Mouse (Mus musculus) ES-E14 (cell line): ENCODE results near the gene Gne. TPM values are rescaled to one million over a fixed set of nuclear protein-coding genes. Genes with fewer than 3 reads are reported as not detected.

Experiments
- DNase-seq: peaks from one replicate; pipeline ENCODE4 v3.0.0-alpha.2; 2013; ENCODE audit warnings: low read depth, low spot score
- H3K27ac ChIP-seq: 2 replicates; pipeline ENCODE4 v1.5.1; 2012; ENCODE audit warnings: low read depth, mild to moderate bottlenecking, low read length, moderate library complexity, mixed read lengths; ENCODE audit not compliant: poor library complexity, insufficient read depth, severe bottlenecking
- H3K36me3 ChIP-seq: 2 replicates; pipeline ENCODE4 v1.6.1; 2012; ENCODE audit warnings: mild to moderate bottlenecking, low read length, moderate library complexity, mixed read lengths; ENCODE audit not compliant: control insufficient read depth, poor library complexity, insufficient read depth, severe bottlenecking
- H3K4me1 ChIP-seq, 2 experiments: fragments of 150-350 bp in 1 of 2; sonication (generic) in 1 of 2; 2 replicates each; pipeline ENCODE4 v1.6.1; 2012; ENCODE audit warnings: low read length in 2 of 2, mild to moderate bottlenecking in 1 of 2, mixed read lengths in 1 of 2; ENCODE audit not compliant: control insufficient read depth in 2 of 2, insufficient read depth in 2 of 2, poor library complexity in 1 of 2
- H3K4me3 ChIP-seq, 2 experiments: fragments of 150-350 bp in 1 of 2; sonication (generic) in 1 of 2; 2 replicates each; pipeline ENCODE4 v1.5.1; 2012; ENCODE audit warnings: low read length in 2 of 2, low read depth in 1 of 2, mild to moderate bottlenecking in 1 of 2, mixed read lengths in 1 of 2; ENCODE audit not compliant: insufficient read depth in 1 of 2, poor library complexity in 1 of 2, severe bottlenecking in 1 of 2
- H3K9ac ChIP-seq: 2 replicates; pipeline ENCODE4 v1.6.1; 2012; ENCODE audit warnings: low read depth, mild to moderate bottlenecking, low read length, mixed read lengths; ENCODE audit not compliant: poor library complexity, insufficient read depth, severe bottlenecking
- H3K9me3 ChIP-seq: fragments of 150-350 bp; sonication (generic); 2 replicates; pipeline ENCODE4 v1.6.1; 2012; ENCODE audit warnings: low read depth, mild to moderate bottlenecking, low read length; ENCODE audit not compliant: control insufficient read depth, insufficient read depth
- CHD2 ChIP-seq: IDR thresholded peaks from 2 replicates; pipeline ENCODE4 v1.6.1; 2014; ENCODE audit warnings: mild to moderate bottlenecking, low read depth, low read length, inconsistent platforms
- HCFC1 ChIP-seq: IDR thresholded peaks from 2 replicates; pipeline ENCODE4 v1.6.1; 2012; ENCODE audit warnings: low read length, inconsistent platforms, borderline replicate concordance; ENCODE audit not compliant: insufficient read depth
- MAFK ChIP-seq: IDR thresholded peaks from 2 replicates; pipeline ENCODE4 v1.6.1; 2014; ENCODE audit warnings: mild to moderate bottlenecking, low read depth, low read length, inconsistent platforms; ENCODE audit not compliant: insufficient read depth
- ZC3H11A ChIP-seq: IDR thresholded peaks from 2 replicates; pipeline ENCODE4 v1.6.1; 2012; ENCODE audit warnings: low read depth, mild to moderate bottlenecking, inconsistent platforms, low read length, borderline replicate concordance
- ZNF384 ChIP-seq: IDR thresholded peaks from 2 replicates; pipeline ENCODE4 v1.6.1; 2012; ENCODE audit warnings: low read depth, low read length, inconsistent platforms
- in situ Hi-C, 2 experiments: fragments of 600-800 bp; cut with MboI; formaldehyde crosslinking; loops; one replicate each; pipeline ENCODE4 v1.15.1; 2025; ENCODE audit warnings: low sequenced_read_pairs in 2 of 2, inconsistent platforms in 1 of 2; ENCODE audit not compliant: unreplicated experiment in 2 of 2
- total RNA-seq: library from RNA; depleted of rRNA; stranded (reverse); fragments of 300-350 nt; gene quantifications from 2 replicates; pipeline ENCODE4 v1.2.3, GENCODE M21; 2012

The Gne gene
- total RNA-seq, 1 experiment = 20.5 TPM

- in situ Hi-C loops = no loop called here
Measured at GRCm38 (mm10) chr4:44042429-44042828, 41.5 kb downstream of the Gne start.

GRCm38 (mm10) chr4:44040802-44041201, 43.2 kb downstream of the Gne start:
- Histone ChIP-seq H3K4me1 (peaks cover 3 to 5% of the 10 kb centered on the region in 2 experiments), H3K36me3 (peaks cover 19% of the 10 kb centered on the region; the same call in 1 of the 2 replicates), H3K9ac (no peak overlapping the region), H3K27ac (no peak overlapping the region), H3K4me3 (no peak overlapping the region), H3K9me3 (no peaks in the 10 kb centered on the region)
- no peak for DNase-seq
- TF ChIP-seq ZNF384 (no peak), MAFK (no peak), ZC3H11A (no peak), CHD2 (no peak), HCFC1 (no peak)
- in situ Hi-C loops = no loop called here

More at GRCm38 (mm10) chr4:44042429-44042828, 41.5 kb downstream of the Gne start:
- H3K9me3 ChIP-seq = no peaks in the 10 kb centered on the region
- H3K4me1 ChIP-seq = peaks cover 3 to 5% of the 10 kb centered on the region in 2 experiments
- no peak overlapping the region for H3K9ac ChIP-seq
- DNase-seq = no peak
- TF ChIP-seq ZC3H11A = no peak
- TF ChIP-seq ZNF384 = no peak
- no peak for TF ChIP-seq HCFC1
- TF ChIP-seq CHD2 = no peak
- TF ChIP-seq MAFK = no peak
- no peak overlapping the region for H3K27ac ChIP-seq
- peaks cover 16% of the 10 kb centered on the region; the same call in 1 of the 2 replicates for H3K36me3 ChIP-seq
- no peak overlapping the region for H3K4me3 ChIP-seq

DNA sequence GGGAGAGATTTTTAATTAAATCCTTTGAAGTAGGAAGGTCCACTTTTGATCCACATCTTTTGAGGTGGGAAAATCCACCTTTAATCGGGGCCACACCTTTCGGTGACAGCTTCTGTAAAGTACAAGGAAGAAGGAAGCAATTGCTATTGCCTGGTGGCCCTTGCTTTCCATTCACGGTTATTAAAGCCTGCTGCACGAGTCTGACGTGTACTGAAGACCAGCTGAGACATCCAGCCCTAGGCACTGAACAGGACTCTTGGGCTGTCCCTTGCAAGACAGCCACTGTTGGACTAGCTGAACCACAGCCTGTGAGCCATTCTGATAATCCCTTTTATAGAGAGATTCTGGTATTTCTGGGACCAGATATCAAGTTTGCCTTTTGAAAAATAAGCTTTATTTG, 47.5 kb downstream of the Gne start:
- no peak for DNase-seq
- no peak overlapping the region for H3K4me3 ChIP-seq
- in situ Hi-C loops = no loop called here

DNA sequence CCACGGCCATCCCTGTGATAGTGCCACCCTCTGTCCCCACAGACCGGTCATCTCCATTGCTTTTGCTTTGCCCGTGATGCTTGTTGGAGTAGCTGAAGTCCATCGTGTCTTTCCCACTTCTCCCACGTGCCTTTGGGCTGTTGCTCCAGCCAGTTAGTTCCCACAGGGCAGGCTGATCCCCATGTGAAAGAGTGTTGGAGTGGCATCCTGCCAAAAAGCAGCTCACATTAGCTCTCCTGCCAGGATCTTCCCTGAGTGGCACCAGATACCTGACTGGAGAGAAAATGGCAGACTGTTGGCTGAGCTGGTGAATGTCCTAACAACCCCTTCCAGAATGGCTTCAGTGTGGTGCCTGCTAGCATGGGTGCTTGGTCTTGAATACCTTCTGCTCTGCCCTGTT, 52.5 kb downstream of the Gne start:
- no peak overlapping the region for H3K9ac ChIP-seq
- no peak overlapping the region for H3K4me3 ChIP-seq
- H3K36me3 ChIP-seq = peaks cover 46% of the 10 kb centered on the region
- peaks cover 0 to 5% of the 10 kb centered on the region in 2 experiments; a peak in 1 of 4 replicates for H3K4me1 ChIP-seq
- TF ChIP-seq ZC3H11A = no peak
- no peak for TF ChIP-seq ZNF384
- no peak for TF ChIP-seq CHD2
- TF ChIP-seq HCFC1 = no peak
- TF ChIP-seq MAFK = no peak
- no peak overlapping the region for H3K27ac ChIP-seq
- no peaks in the 10 kb centered on the region for H3K9me3 ChIP-seq
- in situ Hi-C loops = no loop called here
- DNase-seq = no peak

More for the DNA sequence above, 47.5 kb downstream of the Gne start:
- no peak overlapping the region for H3K9ac ChIP-seq
- TF ChIP-seq ZNF384 = no peak
- no peak for TF ChIP-seq ZC3H11A
- no peak for TF ChIP-seq MAFK
- TF ChIP-seq CHD2 = no peak
- TF ChIP-seq HCFC1 = no peak
- H3K4me1 ChIP-seq = peaks cover 0 to under 1% of the 10 kb centered on the region in 2 experiments; a peak in 1 of 4 replicates
- H3K27ac ChIP-seq = no peak overlapping the region
- H3K36me3 ChIP-seq = peaks cover 32% of the 10 kb centered on the region
- no peaks in the 10 kb centered on the region for H3K9me3 ChIP-seq

- no peak for DNase-seq
- Histone ChIP-seq H3K9ac (no peak overlapping the region), H3K27ac (no peak overlapping the region), H3K4me3 (no peak overlapping the region), H3K4me1 (peaks cover 0 to 5% of the 10 kb centered on the region in 2 experiments; a peak in 1 of 4 replicates), H3K9me3 (no peaks in the 10 kb centered on the region), H3K36me3 (peaks cover 61% of the 10 kb centered on the region)
- in situ Hi-C loops = no loop called here
- TF ChIP-seq ZC3H11A (no peak), CHD2 (no peak), MAFK (no peak), ZNF384 (no peak), HCFC1 (no peak)
Measured at GRCm38 (mm10) chr4:44029661-44030066, 54.3 kb downstream of the Gne start.
